Mouse (Mus musculus) limb, embryonic 11.5 days (tissue): ENCODE measurements around the gene Specc1. TPM values are rescaled to one million over a fixed set of nuclear protein-coding genes. Genes with fewer than 3 reads are reported as not detected.

Experiments
- ATAC-seq: fragments of 200-750 bp; cut with Nextera tagmentation; 2 replicates; pipeline ENCODE4 v1.8.0; 2017; ENCODE audit warnings: low read depth; ENCODE audit not compliant: insufficient number of reproducible peaks, low FRiP score, low TSS enrichment
- DNase-seq: peaks from one replicate; pipeline ENCODE4 v3.0.0-alpha.2; 2015; ENCODE audit warnings: low spot score
- H3K27ac ChIP-seq: fragments of 300-500 bp; sonication (generic); replicated peaks from 2 replicates; pipeline ENCODE4 v1.5.1; 2014; ENCODE audit warnings: low read depth, mild to moderate bottlenecking, low read length
- H3K27me3 ChIP-seq: fragments of 300-500 bp; sonication (generic); 2 replicates; pipeline ENCODE4 v1.6.1; 2014; ENCODE audit warnings: mild to moderate bottlenecking, low read length, mixed read lengths; ENCODE audit not compliant: control insufficient read depth, insufficient read depth
- H3K36me3 ChIP-seq: fragments of 300-500 bp; sonication (generic); 2 replicates; pipeline ENCODE4 v1.6.1; 2014; ENCODE audit warnings: mild to moderate bottlenecking, low read length, moderate library complexity, mixed read lengths; ENCODE audit not compliant: control insufficient read depth, insufficient read depth
- H3K4me1 ChIP-seq: fragments of 300-500 bp; sonication (generic); 2 replicates; pipeline ENCODE4 v1.6.1; 2014; ENCODE audit warnings: low read length, mixed read lengths; ENCODE audit not compliant: control insufficient read depth, insufficient read depth
- H3K4me2 ChIP-seq: fragments of 300-500 bp; sonication (generic); 2 replicates; pipeline ENCODE4 v1.6.1; 2014; ENCODE audit warnings: low read depth, mild to moderate bottlenecking, moderate library complexity; ENCODE audit not compliant: severe bottlenecking
- H3K4me3 ChIP-seq: fragments of 300-500 bp; sonication (generic); 2 replicates; pipeline ENCODE4 v1.5.1; 2014; ENCODE audit warnings: low read depth, low read length
- H3K9ac ChIP-seq: fragments of 300-500 bp; sonication (generic); 2 replicates; pipeline ENCODE4 v1.6.1; 2014; ENCODE audit warnings: mild to moderate bottlenecking, low read length
- H3K9me3 ChIP-seq: fragments of 300-500 bp; sonication (generic); 2 replicates; pipeline ENCODE4 v1.6.1; 2016; ENCODE audit warnings: low read length; ENCODE audit not compliant: control insufficient read depth
- WGBS: fragments of 180-500 bp; shearing (Covaris S2); extraction: QIAGEN DNeasy Blood & Tissue Kit; methylation state at CpG from one replicate; pipeline ENCODE4 v1.1.7; 2014; 5-methylcytosine and 5-hydroxymethylcytosine counted together
- polyA plus RNA-seq: library from polyadenylated mRNA; unstranded; fragments of >200 nt; fragmentation: Nextera tagmentation; extraction: Ambion mirVana; gene quantifications from 2 replicates; pipeline ENCODE4 v1.2.1, GENCODE M21; 2014

Gene Specc1
- polyA plus RNA-seq, 1 experiment from 2014 or later: 17.8 TPM

GRCm38 (mm10) chr11:62119871-62120270, 163.3 kb downstream of the Specc1 start:
- no peak overlapping the region for H3K9ac ChIP-seq
- DNase-seq (no peak), ATAC-seq (no peak)
- H3K4me2 ChIP-seq: no peak overlapping the region
- WGBS: 68% methylated on average over 3 of the region's 3 CpGs
- H3K36me3 ChIP-seq: peaks cover 6% of the 10 kb centered on the region
- H3K27ac ChIP-seq: no peak overlapping the region
- no peak overlapping the region for H3K4me3 ChIP-seq
- no peaks in the 10 kb centered on the region for H3K9me3 ChIP-seq
- H3K4me1 ChIP-seq: no peaks in the 10 kb centered on the region
- no peaks in the 10 kb centered on the region for H3K27me3 ChIP-seq

GRCm38 (mm10) chr11:62121365-62121764, 164.8 kb downstream of the Specc1 start:
- H3K9ac ChIP-seq: no peak overlapping the region
- no peak for ATAC-seq
- H3K27me3 ChIP-seq: no peaks in the 10 kb centered on the region
- no peak for DNase-seq
- H3K9me3 ChIP-seq: no peaks in the 10 kb centered on the region
- H3K27ac ChIP-seq: no peak overlapping the region
- H3K4me1 ChIP-seq: no peaks in the 10 kb centered on the region
- no peak overlapping the region for H3K4me3 ChIP-seq
- WGBS: 80% methylated on average over 5 of the region's 5 CpGs
- H3K36me3 ChIP-seq: peaks cover 6% of the 10 kb centered on the region
- H3K4me2 ChIP-seq: no peak overlapping the region

GRCm38 (mm10) chr11:62127692-62128091, 171.1 kb downstream of the Specc1 start:
- no peaks in the 10 kb centered on the region for H3K4me1 ChIP-seq
- no peak overlapping the region for H3K4me3 ChIP-seq
- no peak overlapping the region for H3K9ac ChIP-seq
- no peaks in the 10 kb centered on the region for H3K9me3 ChIP-seq
- no peak overlapping the region for H3K27ac ChIP-seq
- WGBS: 37% methylated on average over 3 of the region's 3 CpGs
- ATAC-seq (no peak), DNase-seq (peak; percentile 94)
- no peaks in the 10 kb centered on the region for H3K27me3 ChIP-seq
- no peak overlapping the region for H3K4me2 ChIP-seq
- peaks cover 2% of the 10 kb centered on the region; the same call in 1 of the 2 replicates for H3K36me3 ChIP-seq

GRCm38 (mm10) chr11:62128197-62128596, 171.6 kb downstream of the Specc1 start:
- no peak for DNase-seq
- WGBS: 84% methylated on average over 8 of the region's 8 CpGs
- no peak overlapping the region for H3K27ac ChIP-seq
- H3K4me3 ChIP-seq: no peak overlapping the region
- H3K36me3 ChIP-seq: peaks cover 2% of the 10 kb centered on the region; the same call in 1 of the 2 replicates
- no peak overlapping the region for H3K4me2 ChIP-seq
- no peaks in the 10 kb centered on the region for H3K9me3 ChIP-seq
- no peaks in the 10 kb centered on the region for H3K27me3 ChIP-seq
- H3K4me1 ChIP-seq: no peaks in the 10 kb centered on the region
- no peak for ATAC-seq
- no peak overlapping the region for H3K9ac ChIP-seq

- ATAC-seq: no peak
- DNase-seq: no peak
- Histone ChIP-seq H3K4me3 (no peak overlapping the region), H3K4me1 (no peaks in the 10 kb centered on the region), H3K27me3 (no peaks in the 10 kb centered on the region), H3K4me2 (no peak overlapping the region), H3K27ac (no peak overlapping the region), H3K9me3 (no peaks in the 10 kb centered on the region), H3K36me3 (peaks cover 2% of the 10 kb centered on the region; the same call in 1 of the 2 replicates), H3K9ac (no peak overlapping the region)
- WGBS: 79% methylated on average over 3 of the region's 3 CpGs
These were observed 173.6 kb downstream of the Specc1 start for GRCm38 (mm10) chr11:62130191-62130590.

GRCm38 (mm10) chr11:62130685-62131295, 174.2 kb downstream of the Specc1 start:
- WGBS: 64% methylated on average over 2 of the region's 2 CpGs
- peaks cover 2% of the 10 kb centered on the region; the same call in 1 of the 2 replicates for H3K36me3 ChIP-seq

GRCm38 (mm10) chr11:62131601-62132000, 175.0 kb downstream of the Specc1 start:
- no peaks in the 10 kb centered on the region for H3K9me3 ChIP-seq
- ATAC-seq: no peak
- DNase-seq: no peak
- peaks cover 2% of the 10 kb centered on the region; the same call in 1 of the 2 replicates for H3K36me3 ChIP-seq
- no peak overlapping the region for H3K4me3 ChIP-seq
- no peak overlapping the region for H3K9ac ChIP-seq
- no peak overlapping the region for H3K4me2 ChIP-seq
- 82% methylated on average over 4 of the region's 4 CpGs for WGBS
- H3K27ac ChIP-seq: no peak overlapping the region
- H3K4me1 ChIP-seq: no peaks in the 10 kb centered on the region
- H3K27me3 ChIP-seq: no peaks in the 10 kb centered on the region

More at GRCm38 (mm10) chr11:62130685-62131295, 174.2 kb downstream of the Specc1 start:
- ATAC-seq: no peak
- H3K27ac ChIP-seq: no peak overlapping the region
- no peak overlapping the region for H3K9ac ChIP-seq
- H3K4me2 ChIP-seq: no peak overlapping the region
- H3K27me3 ChIP-seq: no peaks in the 10 kb centered on the region
- no peaks in the 10 kb centered on the region for H3K4me1 ChIP-seq
- no peak overlapping the region for H3K4me3 ChIP-seq
- H3K9me3 ChIP-seq: no peaks in the 10 kb centered on the region
- no peak for DNase-seq

GRCm38 (mm10) chr11:62134191-62134590, 177.6 kb downstream of the Specc1 start:
- 87% methylated on average over 2 of the region's 2 CpGs for WGBS
- no peak for DNase-seq
- H3K4me2 ChIP-seq: no peak overlapping the region
- H3K9ac ChIP-seq: no peak overlapping the region
- H3K4me3 ChIP-seq: no peak overlapping the region
- H3K36me3 ChIP-seq: peaks cover 2% of the 10 kb centered on the region; the same call in 1 of the 2 replicates
- H3K4me1 ChIP-seq: no peaks in the 10 kb centered on the region
- H3K27me3 ChIP-seq: no peaks in the 10 kb centered on the region
- no peaks in the 10 kb centered on the region for H3K9me3 ChIP-seq
- no peak overlapping the region for H3K27ac ChIP-seq
- no peak for ATAC-seq
